Mouse (Mus musculus): ENCODE results near the gene Stpg1.
A peak's percentile ranks its signal among the peaks of the same experiment; 100 is the strongest.

Stpg1 gene

DNA sequence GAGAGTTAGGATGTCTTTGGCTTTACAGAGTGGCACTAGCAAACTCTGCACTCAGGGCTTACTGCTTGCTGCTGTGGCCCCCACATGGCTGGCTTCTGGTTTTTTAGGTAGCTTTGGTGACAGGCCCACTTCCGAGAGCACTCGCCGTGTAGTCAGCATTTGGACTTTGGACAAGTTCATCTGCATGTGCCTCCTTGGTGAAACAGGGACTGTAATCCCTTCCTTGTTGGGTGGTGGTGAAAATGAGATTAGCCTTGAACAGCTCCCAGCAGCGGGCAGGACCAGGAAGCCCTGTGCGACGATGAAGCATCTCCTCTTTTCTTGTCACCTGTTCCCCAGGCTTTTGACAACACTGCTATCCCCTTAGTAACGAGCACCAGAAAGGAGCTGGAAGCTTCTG is 19.3 kb downstream of the Stpg1 start:
- no peak for DNase-seq (ENCODE audit: low spot score in 2 of 2)

DNA sequence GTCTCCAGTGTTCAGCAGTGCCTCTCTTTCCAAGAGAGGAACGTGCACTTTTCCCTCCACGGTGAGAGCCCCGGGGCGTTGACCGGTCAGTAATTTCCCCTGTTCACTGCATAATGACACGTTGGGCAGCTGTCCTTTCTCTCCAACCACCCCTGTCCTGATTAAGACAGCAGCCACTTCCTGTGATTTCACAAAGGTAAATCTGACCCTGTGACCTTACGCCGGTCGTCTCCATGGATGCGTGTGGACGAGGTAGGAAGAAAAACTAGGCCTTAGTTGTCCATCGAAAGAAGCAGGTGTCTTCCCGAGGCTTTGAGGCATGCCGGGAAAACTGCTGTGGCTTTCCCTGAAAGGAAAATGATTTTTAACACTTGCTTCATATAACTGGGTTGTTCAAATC is 20.3 kb downstream of the Stpg1 start:
- no peak for DNase-seq (ENCODE audit: low spot score in 2 of 2)

DNA sequence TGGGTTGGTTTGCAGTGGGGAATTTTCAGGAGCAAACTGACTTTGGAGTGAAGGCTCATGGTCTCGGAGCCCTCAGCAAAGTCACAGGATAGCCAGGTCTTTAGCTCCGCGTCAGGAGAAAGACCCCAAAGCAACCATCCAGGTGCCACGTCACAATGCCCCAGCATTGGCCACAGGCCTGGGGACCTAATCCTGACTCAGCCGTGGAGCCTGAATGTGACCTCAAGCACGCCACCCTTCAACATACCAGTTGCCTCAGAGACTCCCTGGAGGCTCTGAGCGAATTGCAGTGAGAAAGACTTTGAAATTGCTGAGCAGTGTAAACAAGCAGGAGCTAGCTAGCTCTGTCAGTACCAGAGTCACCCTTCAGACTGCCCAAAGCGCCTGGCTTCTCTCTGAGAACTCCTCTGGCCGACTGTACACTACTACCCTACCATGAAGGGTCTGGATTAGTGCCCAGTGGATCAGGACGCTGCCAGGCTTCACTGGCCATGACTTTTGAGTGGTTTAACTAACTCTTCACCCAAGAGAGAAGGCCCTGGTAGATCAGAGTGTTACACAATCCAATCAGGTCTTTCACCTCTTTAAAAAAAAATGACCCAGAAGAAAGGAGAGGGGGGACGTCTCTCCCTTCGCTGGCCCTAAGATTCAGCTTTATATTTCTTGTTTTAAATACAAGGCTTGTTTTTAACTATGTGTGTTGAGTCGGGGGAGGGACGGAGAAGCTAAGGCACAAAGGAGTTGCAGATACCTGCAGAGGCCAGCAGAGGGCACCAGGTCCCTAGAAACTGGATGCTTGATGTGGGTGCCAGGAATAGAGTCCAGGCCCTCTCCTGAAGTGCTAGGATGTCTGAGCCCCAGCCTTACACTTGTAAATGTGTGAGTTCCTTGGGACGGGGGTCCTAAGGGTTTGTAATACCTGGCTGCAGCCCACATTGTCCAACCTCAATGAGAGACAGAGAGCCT is 22.0 kb downstream of the Stpg1 start:
- DNase-seq (ENCODE audit: low spot score in 2 of 2) = peak in 1 of 2 experiments; percentile 41

- DNase-seq (ENCODE audit: low spot score in 2 of 2) = no peak
Observed at GRCm38 (mm10) chr4:135518135-135518534, 23.5 kb downstream of the Stpg1 start.

GRCm38 (mm10) chr4:135520421-135520820 is 25.8 kb downstream of the Stpg1 start:
- no peak for DNase-seq (ENCODE audit: low spot score in 2 of 2)

DNA sequence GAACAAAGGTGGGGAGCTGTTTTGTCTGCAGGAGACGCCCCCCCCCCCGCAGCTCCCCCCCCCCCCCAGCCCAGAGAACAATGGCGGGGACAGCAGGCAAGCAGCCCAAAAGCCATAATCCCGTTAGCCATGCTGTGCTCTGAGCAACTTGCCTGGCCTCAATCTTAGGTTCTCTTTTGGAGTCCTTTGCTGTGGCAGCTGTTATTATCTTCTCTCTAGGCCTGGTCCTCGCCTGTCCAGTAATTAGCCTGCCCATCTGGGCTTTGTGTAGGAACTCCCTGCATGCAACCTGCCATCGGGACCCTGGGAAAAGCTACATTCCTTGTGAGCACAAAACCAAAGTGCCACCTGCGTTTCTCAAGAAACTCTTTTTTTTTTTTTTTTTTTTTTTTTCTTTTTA is 29.3 kb downstream of the Stpg1 start:
- no peak for DNase-seq (ENCODE audit: low spot score in 2 of 2)

DNA sequence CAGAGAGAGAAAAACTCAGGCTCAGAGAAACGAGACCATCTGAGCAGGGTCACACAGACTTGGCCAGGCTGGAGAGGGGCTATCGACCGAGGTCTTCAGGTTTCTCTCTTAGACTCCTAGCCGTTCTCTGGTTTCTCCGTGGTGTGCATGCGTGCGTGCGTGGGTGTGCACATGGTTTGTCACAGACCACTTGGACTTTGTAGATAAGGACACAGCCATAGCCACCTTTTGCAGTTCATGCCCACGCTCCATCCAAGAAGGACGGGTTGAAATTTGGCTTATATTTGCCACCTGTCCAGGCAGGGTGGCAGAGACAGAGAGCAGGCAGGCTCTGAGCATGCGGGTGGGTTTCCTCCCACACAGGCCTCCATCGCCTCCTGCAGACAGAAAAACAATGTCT is 30.5 kb downstream of the Stpg1 start:
- no peak for DNase-seq (ENCODE audit: low spot score in 2 of 2)

GRCm38 (mm10) chr4:135526039-135526710 is 31.6 kb downstream of the Stpg1 start:
- no peak for DNase-seq (ENCODE audit: low spot score in 2 of 2)

GRCm38 (mm10) chr4:135530270-135530669 is 35.7 kb downstream of the Stpg1 start:
- DNase-seq (ENCODE audit: low spot score in 2 of 2) = no peak

DNA sequence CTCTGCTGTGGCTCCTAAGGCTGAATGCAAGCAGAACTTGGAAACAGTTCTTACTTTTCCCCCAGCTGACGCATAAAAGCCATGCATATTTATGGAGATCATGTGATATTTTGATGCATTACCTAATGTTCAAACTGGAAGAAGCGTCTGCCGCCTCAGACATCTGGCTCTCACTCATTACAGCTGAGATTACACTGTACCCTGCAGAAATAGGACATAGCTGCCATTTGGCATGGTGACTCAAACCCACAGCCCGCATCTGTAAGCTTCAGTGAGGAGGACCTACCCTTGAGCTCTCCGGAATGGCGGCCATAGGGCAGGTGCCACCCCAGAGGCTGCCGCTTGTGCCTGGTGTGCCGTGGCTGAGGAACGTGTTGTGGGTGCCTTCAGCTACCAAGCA is 36.6 kb downstream of the Stpg1 start:
- DNase-seq (ENCODE audit: low spot score in 2 of 2) = no peak

DNA sequence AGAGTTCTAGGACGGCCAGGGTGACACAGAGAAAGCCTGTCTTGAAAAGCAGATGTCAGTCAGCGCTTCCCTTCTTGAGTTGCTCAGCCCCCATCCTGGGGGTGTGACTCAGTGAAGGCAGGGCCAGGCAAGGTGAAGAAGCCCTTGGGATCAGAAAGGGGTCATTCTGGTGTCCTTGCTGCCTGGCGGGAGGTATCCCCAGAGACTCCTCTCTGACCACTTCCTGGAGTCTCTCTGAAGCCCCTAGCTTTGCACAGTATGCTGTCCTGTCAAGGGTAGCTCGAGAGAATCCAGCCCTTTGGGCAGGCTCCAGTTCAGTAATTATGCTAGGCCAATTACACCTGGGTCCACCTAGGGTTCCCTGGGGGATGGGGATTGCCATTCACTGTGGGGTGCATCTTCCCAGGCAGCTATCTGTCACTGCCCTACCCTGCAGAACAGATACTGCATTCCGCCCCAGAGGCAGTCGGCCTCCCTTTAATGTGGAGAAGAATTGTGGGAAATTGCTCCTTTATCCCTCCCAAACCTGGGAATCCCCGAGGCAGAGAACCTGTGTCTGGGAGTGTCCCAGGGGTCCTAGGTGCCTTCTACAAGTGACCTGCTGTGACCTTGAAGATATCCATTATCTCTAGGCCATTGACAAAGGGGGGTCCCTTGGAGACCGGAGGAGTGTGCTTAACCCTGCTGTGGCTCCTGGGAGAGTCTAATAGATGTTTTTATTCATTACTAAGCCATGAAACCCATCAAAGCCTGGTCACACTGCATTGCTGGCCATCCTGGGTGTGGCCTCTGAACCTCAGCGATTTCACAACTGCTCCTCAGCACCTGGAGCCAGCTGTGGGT is 37.4 kb downstream of the Stpg1 start:
- DNase-seq (ENCODE audit: low spot score in 2 of 2) = no peak

- DNase-seq (ENCODE audit: low spot score in 2 of 2) = no peak
Observed at GRCm38 (mm10) chr4:135533001-135533400, 38.4 kb downstream of the Stpg1 start.

DNA sequence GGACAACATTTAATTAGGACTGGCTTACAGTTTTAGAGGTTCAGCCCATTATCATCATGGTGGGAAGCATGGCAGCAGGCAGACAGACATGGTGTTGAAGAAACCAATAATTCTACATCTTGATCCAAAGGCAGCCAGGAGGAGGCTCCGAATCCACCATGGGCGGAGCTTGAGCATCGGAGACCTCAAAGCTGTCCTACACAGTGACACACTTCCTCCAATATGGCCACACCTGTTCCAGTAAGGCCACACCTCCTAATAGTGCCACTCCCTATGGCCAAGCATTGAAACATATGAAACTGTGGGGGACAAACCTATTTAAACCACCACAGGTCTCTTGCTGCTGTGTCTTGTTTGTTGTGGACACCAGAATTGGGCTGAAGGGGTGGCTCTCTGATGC is 40.4 kb downstream of the Stpg1 start:
- DNase-seq (ENCODE audit: low spot score in 2 of 2) = no peak

- no peak for DNase-seq (ENCODE audit: low spot score in 2 of 2)
Observed at GRCm38 (mm10) chr4:135539056-135539455, 44.5 kb downstream of the Stpg1 start.

DNA sequence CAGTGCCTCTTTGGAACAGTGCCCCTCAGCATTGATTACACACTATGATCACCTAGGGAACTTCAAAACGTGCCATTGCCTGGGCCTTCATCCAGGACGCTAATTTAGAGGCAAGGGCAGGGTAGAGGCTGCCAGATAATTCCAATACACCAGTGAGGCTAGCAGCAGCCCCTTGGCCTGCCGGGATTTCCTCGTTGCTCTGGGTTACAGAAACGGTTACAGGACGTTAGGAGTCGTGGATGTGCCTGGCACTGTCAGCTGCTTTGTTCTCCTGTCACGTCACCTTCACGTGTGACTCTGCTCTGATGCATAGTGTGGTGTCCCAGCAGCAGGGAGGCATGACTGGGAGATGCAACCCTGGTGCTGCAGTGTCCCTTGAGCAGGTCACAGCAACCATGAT is 45.5 kb downstream of the Stpg1 start:
- no peak for DNase-seq (ENCODE audit: low spot score in 2 of 2)

DNA sequence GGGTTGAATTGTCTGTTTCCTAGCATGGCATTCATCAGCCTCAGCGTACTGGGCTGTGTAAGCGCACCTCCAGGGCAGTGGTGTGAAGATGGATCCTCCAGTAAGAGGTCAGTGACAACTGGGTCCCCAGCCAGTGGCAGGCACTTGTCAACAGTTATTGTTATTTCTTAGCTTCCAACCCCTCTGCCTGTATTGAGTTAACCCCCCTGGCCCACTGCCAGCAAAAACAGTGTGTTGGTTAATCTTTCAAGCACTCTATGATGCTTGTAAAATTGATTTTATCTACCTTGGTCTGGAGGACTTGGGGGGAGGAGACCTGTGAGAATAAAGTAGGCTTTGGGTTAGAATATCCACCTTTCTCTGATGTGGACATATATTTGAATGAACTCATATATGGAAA is 49.7 kb downstream of the Stpg1 start:
- no peak for DNase-seq (ENCODE audit: low spot score in 2 of 2)

DNA sequence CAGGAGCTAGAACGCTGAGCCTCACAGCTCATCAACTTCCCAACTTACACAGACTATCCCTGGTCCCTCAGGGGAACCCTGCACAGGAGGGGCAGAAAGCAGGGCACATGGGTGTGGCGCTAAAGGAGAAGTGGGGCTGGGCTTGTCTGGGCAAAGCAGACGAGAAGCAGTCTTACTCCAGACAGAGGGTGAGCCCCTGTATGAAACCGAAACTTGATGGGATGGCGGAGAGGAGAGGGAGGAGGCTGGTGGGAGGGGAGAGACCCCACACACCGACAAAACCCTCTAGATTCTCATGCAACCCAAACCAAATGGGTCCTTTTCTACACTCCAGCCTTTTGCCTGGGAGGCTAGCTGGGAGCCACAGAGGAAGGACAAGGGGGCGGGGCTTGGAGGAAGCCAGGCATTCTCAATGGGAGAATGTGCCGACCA is 50.5 kb downstream of the Stpg1 start:
- no peak for DNase-seq (ENCODE audit: low spot score in 2 of 2)

GRCm38 (mm10) chr4:135546008-135546407 is 51.4 kb downstream of the Stpg1 start:
- no peak for DNase-seq (ENCODE audit: low spot score in 2 of 2)

- no peak for DNase-seq (ENCODE audit: low spot score in 2 of 2)
Observed at GRCm38 (mm10) chr4:135546793-135547192, 52.2 kb downstream of the Stpg1 start.

DNA sequence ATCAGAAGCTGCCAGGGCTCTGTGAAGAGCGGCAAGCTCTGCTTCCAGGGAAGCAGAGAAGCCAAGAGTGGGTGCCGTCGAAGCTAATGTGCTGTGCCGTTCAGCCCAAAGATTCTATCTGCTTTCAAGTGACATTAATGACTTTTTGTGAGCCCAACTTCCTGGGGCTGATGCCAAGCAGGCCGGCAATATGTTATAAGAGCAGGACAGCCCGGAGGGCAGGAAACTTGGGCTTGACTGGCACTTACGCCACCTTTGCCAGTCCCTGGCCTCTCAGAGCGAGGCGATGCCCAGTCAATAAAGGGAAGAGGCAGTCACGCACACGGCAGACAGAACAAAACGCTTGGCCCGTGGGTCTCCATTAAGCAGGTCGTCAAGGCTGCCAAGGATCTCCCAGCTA is 53.0 kb downstream of the Stpg1 start:
- no peak for DNase-seq (ENCODE audit: low spot score in 2 of 2)

- DNase-seq (ENCODE audit: low spot score in 2 of 2) = no peak
Observed at GRCm38 (mm10) chr4:135548108-135548507, 53.5 kb downstream of the Stpg1 start.

GRCm38 (mm10) chr4:135548521-135549077 is 54.0 kb downstream of the Stpg1 start:
- DNase-seq (ENCODE audit: low spot score in 2 of 2) = no peak

Data from cerebellum, postnatal 4 days (tissue).